Mouse (Mus musculus) stomach, embryonic 16.5 days (tissue): ENCODE results near the gene Srprb. TPM values are rescaled to one million over a fixed set of nuclear protein-coding genes. Genes with fewer than 3 reads are reported as not detected.
"Not testable (repeated sequence)": the region's sequence is repeated elsewhere in the genome, so short reads cannot be mapped to it uniquely, and the experiment has no call there.

ENCODE experiments used
- ATAC-seq: fragments of 200-750 bp; cut with Nextera tagmentation; 2 replicates; pipeline ENCODE4 v1.8.0; 2017; ENCODE audit warnings: moderate number of reproducible peaks, moderate TSS enrichment; ENCODE audit not compliant: insufficient read depth, low FRiP score
- H3K27ac ChIP-seq: fragments of 300-500 bp; sonication (generic); 2 replicates; pipeline ENCODE4 v1.5.1; 2014; ENCODE audit warnings: low read length
- H3K27me3 ChIP-seq: fragments of 300-500 bp; sonication (generic); 2 replicates; pipeline ENCODE4 v1.6.1; 2014; ENCODE audit warnings: low read length, control low read depth, mixed read lengths; ENCODE audit not compliant: control insufficient read depth, insufficient read depth
- H3K36me3 ChIP-seq: fragments of 300-500 bp; sonication (generic); 2 replicates; pipeline ENCODE4 v1.6.1; 2014; ENCODE audit warnings: low read length; ENCODE audit not compliant: control insufficient read depth, insufficient read depth
- H3K4me1 ChIP-seq: fragments of 300-500 bp; sonication (generic); 2 replicates; pipeline ENCODE4 v1.6.1; 2014; ENCODE audit warnings: low read length, control low read depth, mixed read lengths; ENCODE audit not compliant: control insufficient read depth, insufficient read depth
- H3K4me2 ChIP-seq: fragments of 300-500 bp; sonication (generic); 2 replicates; pipeline ENCODE4 v1.6.1; 2014; ENCODE audit warnings: low read depth, low read length, mixed read lengths
- H3K4me3 ChIP-seq: fragments of 300-500 bp; sonication (generic); replicated peaks from 2 replicates; pipeline ENCODE4 v1.5.1; 2014; ENCODE audit warnings: mild to moderate bottlenecking, low read length
- H3K9ac ChIP-seq: fragments of 300-500 bp; sonication (generic); 2 replicates; pipeline ENCODE4 v1.6.1; 2014; ENCODE audit warnings: low read length
- H3K9me3 ChIP-seq: fragments of 300-500 bp; sonication (generic); replicated peaks from 2 replicates; pipeline ENCODE4 v1.6.1; 2016; ENCODE audit warnings: low read length, control low read depth; ENCODE audit not compliant: control insufficient read depth
- WGBS: fragments of 180-500 bp; shearing (Covaris S2); extraction: QIAGEN DNeasy Blood & Tissue Kit; methylation state at CpG from one replicate; pipeline ENCODE4 v1.1.7; 2014; 5-methylcytosine and 5-hydroxymethylcytosine counted together
- polyA plus RNA-seq: library from polyadenylated mRNA; unstranded; fragments of >200 nt; fragmentation: Nextera tagmentation; extraction: Ambion mirVana; gene quantifications from 2 replicates; pipeline ENCODE4 v1.2.1, GENCODE M21; 2015

The Srprb gene
- polyA plus RNA-seq, 1 experiment from 2014 or later: 52.1 TPM

DNA sequence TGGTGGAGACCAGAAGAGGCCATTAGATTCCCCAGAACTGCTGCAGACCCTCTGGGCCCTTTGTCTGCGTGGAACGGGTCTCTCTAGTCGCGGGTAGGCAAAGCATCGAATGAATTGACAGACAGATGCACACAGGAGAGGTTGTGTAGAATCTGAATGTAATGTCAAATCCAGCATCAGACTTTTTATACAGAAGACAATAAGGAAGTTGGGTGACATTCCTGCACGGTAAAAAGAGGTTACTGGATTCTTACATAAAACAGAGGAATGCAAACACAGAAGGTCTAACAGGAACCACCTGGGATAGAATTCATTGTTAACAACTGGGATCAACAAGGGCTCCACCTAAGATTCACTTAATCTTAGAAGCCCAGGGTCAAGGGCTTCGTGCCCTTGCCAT lies 46.8 kb downstream of the Srprb start:
- ATAC-seq, H3K4me3 ChIP-seq, H3K9ac ChIP-seq, H3K4me2 ChIP-seq, H3K9me3 ChIP-seq, H3K36me3 ChIP-seq, H3K27me3 ChIP-seq, H3K27ac ChIP-seq, H3K4me1 ChIP-seq: not testable (repeated sequence)
- 75% methylated on average over 7 of the region's 7 CpGs for WGBS

DNA sequence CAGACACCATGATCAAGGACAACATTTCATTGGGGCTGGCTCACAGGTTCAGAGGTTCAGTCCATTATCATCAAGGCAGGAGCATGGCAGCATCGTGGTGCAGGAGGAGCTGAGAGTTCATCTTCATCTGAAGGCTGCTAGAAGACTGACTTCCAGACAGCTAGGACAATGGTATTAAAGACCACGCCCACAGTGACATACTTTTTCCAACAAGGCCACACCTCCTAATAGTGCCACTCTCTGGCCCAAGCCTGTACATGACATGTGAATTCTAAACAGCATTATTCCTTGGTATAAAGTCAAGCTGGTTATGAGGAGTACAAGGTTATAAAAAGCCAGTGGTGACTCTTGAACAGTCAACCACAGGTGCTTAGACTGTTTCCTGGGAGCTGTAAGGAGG lies 47.4 kb downstream of the Srprb start:
- Histone ChIP-seq H3K27ac (no peak overlapping the region), H3K27me3 (no peaks in the 10 kb centered on the region), H3K4me1 (no peaks in the 10 kb centered on the region), H3K4me3 (no peak overlapping the region), H3K4me2 (no peak overlapping the region), H3K9ac (no peak overlapping the region), H3K9me3 (no peaks in the 10 kb centered on the region), H3K36me3 (no peaks in the 10 kb centered on the region)
- ATAC-seq: no peak
- WGBS: 79% methylated on average over 2 of the region's 2 CpGs

DNA sequence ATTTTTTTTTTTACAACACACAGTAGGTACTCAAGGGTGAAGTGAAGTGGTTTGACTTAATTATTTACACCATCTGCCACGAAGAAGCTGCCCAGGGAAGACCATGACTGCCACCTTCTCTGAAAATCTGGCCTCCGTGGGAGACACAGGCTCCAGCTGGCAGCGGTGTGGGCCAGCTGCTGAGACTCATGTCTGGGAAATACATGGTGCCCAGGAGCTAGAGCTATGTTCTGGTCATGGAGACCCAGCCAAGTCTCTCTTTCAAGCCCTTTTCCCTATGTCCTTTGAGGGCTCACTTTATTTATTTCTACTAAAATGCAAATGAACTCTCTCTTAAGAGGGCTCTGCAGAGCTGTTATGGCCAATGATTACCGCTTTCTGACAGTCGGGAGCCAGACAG lies 48.7 kb downstream of the Srprb start:
- Histone ChIP-seq H3K27ac (no peak overlapping the region), H3K9ac (no peak overlapping the region), H3K9me3 (no peaks in the 10 kb centered on the region), H3K27me3 (no peaks in the 10 kb centered on the region), H3K4me1 (no peaks in the 10 kb centered on the region), H3K4me3 (no peak overlapping the region), H3K4me2 (no peak overlapping the region), H3K36me3 (no peaks in the 10 kb centered on the region)
- WGBS: 73% methylated on average over 5 of the region's 5 CpGs
- ATAC-seq: no peak

DNA sequence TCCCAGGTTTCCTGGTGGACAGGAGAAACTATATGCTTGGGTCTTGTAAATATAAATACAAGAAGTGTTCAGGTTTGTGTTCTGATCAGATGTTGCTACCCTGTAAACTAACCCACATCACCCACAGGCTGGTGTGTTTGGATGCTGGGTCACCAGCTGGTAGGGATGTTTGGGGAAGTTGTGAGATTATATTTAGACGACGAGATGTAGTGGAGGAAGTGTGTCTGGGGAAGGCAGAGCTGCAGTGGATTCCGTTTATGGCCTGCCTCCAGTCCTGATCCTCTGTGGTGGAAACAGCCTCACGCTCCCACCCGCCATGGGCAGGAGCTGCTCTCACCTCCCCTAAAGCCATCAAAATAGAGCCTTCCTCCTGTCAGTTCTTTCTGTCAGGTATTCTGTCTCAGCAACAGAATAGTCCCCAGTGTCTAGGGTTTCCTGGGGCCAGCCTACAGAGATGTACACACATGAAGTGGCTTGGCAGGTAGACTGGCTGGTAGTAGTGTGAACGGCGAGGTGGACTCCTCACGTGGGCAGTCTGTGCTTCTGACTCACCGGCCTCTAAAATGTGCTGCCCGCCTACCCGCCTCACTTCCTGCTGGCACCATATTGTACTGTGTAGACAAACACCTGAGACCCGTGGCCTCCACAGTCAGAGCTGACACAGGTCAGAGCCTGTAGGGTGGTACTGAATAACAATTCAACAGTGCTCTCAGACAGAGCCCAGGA lies 52.7 kb downstream of the Srprb start:
- no peak overlapping the region for H3K4me3 ChIP-seq
- no peak overlapping the region for H3K4me2 ChIP-seq
- 78% methylated on average over 12 of the region's 12 CpGs for WGBS
- ATAC-seq: no peak
- no peak overlapping the region for H3K27ac ChIP-seq
- no peaks in the 10 kb centered on the region for H3K4me1 ChIP-seq
- H3K27me3 ChIP-seq: no peaks in the 10 kb centered on the region
- no peak overlapping the region for H3K9ac ChIP-seq
- no peaks in the 10 kb centered on the region for H3K9me3 ChIP-seq
- H3K36me3 ChIP-seq: no peaks in the 10 kb centered on the region

DNA sequence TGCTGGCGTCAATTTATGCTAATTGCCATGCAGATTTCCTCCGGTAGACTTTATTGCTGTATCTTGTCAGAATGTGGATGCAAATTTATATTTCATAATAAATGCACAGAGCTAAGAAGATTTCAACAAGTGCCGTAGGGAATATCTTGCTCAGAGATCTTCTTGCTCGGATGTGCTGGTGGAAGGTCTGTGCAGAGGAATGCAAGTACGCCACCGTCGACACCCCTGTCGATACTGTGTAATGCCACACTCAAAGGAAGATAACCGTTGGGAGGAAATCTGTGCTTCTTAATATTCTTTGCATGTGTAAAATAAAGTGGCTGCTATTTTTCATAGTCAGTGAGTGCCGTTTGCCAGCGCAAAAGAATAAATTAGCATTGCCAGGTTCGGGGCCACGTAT lies 54.8 kb downstream of the Srprb start:
- 65% methylated on average over 13 of the region's 13 CpGs for whole genome bisulfite sequencing
- ATAC-seq: no peak
- no peaks in the 10 kb centered on the region for H3K4me1 ChIP-seq
- no peaks in the 10 kb centered on the region for H3K36me3 ChIP-seq
- H3K27ac ChIP-seq: no peak overlapping the region
- H3K4me2 ChIP-seq: no peak overlapping the region
- H3K27me3 ChIP-seq: no peaks in the 10 kb centered on the region
- H3K4me3 ChIP-seq: no peak overlapping the region
- no peaks in the 10 kb centered on the region for H3K9me3 ChIP-seq
- H3K9ac ChIP-seq: no peak overlapping the region

DNA sequence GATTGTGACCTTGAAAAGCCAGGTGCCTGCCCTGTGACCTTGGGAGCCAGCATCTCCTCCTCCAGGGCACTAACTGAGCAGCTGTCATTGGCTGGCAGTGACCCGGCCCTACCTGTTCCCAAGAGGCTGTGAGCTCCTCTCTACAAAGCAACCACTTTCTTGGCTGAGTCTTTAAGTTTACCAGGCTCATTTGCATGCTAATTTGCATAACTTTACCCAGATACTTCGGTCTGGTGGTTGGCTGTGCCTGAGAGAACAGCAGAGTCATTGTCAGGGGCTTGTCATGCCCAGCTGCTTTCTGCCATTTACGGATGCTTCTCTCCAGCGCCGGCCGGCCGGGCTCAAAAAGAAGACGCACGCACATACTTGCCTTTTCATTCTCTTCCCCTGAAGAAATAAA lies 55.2 kb downstream of the Srprb start:
- H3K27ac ChIP-seq: no peak overlapping the region
- H3K9me3 ChIP-seq: no peaks in the 10 kb centered on the region
- H3K9ac ChIP-seq: no peak overlapping the region
- H3K36me3 ChIP-seq: no peaks in the 10 kb centered on the region
- no peak for ATAC-seq
- 55% methylated on average over 9 of the region's 9 CpGs for WGBS
- H3K4me1 ChIP-seq: no peaks in the 10 kb centered on the region
- H3K4me3 ChIP-seq: no peak overlapping the region
- H3K4me2 ChIP-seq: no peak overlapping the region
- H3K27me3 ChIP-seq: no peaks in the 10 kb centered on the region

DNA sequence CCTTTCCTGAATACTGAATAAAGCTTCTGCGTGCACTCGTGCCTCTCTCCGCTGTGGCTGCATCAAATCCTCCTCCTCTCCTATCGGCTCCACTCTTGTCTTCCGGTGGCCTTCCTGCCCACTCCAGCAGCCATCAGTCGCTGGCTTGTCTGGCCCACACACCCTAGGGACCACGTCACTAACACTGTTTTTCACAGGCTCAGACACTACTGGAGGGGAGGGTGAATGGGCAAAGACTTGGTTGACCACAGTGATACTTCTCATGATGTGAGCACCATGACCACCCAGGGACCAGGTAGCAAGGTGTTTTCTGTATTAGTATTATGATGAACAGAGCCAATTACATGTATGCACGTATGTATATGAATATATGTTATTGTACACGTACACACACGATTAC lies 55.7 kb downstream of the Srprb start:
- Histone ChIP-seq H3K9me3 (no peaks in the 10 kb centered on the region), H3K4me2 (no peak overlapping the region), H3K27ac (no peak overlapping the region), H3K4me3 (no peak overlapping the region), H3K4me1 (no peaks in the 10 kb centered on the region), H3K36me3 (no peaks in the 10 kb centered on the region), H3K27me3 (no peaks in the 10 kb centered on the region), H3K9ac (no peak overlapping the region)
- WGBS: 85% methylated on average over 10 of the region's 10 CpGs
- ATAC-seq: no peak

DNA sequence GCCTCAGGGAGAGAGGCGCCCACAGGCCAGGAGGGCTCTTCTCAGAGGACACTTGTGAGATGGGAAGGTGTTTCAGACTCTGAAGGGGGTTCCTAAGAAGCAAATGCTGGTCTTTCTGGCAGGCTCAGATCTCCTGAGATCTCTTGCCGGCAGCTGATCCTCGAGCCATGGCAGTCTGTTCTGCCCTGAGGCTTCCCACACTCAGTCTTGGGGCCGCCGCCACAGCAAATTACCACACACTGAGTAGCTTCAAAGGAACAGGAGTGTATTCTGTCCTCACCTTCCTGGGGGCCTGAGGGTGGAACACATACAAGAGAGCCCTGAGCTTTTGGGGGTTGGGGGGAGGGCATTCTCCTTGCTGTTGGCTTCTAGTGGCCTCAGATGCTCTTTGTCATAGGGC lies 56.6 kb downstream of the Srprb start:
- 74% methylated on average over 5 of the region's 5 CpGs for WGBS
- H3K27ac ChIP-seq: no peak overlapping the region
- ATAC-seq: no peak

DNA sequence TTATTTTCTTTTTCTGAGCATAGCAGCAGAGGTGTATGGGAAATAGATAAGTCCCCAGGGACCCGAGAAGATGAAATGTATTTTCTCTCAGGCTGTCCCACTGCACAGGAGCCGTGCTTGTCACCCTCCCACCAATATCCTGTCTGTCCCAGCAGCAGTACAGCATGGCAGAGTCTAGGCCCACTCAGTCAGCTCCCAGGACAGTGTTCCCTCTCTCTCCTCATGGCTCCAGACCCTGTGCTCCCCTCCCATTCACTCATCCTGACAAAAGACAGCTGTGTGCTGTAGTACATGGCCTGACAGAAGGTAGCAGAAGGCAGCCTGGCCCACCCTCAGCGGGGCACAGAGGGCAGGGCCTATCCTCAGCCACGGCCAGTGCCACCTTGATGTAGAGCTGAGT lies 58.1 kb downstream of the Srprb start:
- no peaks in the 10 kb centered on the region for H3K9me3 ChIP-seq
- no peak overlapping the region for H3K4me3 ChIP-seq
- H3K27ac ChIP-seq: no peak overlapping the region
- H3K27me3 ChIP-seq: no peaks in the 10 kb centered on the region
- 37% methylated on average over 4 of the region's 4 CpGs for WGBS
- no peaks in the 10 kb centered on the region for H3K4me1 ChIP-seq
- no peaks in the 10 kb centered on the region for H3K36me3 ChIP-seq
- no peak; the same call in 1 of the 2 replicates for ATAC-seq
- H3K4me2 ChIP-seq: no peak overlapping the region
- no peak overlapping the region for H3K9ac ChIP-seq

More for the DNA sequence above, 56.6 kb downstream of the Srprb start:
- H3K9ac ChIP-seq: no peak overlapping the region
- no peaks in the 10 kb centered on the region for H3K27me3 ChIP-seq
- H3K4me2 ChIP-seq: no peak overlapping the region
- no peaks in the 10 kb centered on the region for H3K36me3 ChIP-seq
- no peaks in the 10 kb centered on the region for H3K4me1 ChIP-seq
- no peaks in the 10 kb centered on the region for H3K9me3 ChIP-seq
- H3K4me3 ChIP-seq: no peak overlapping the region
